Mouse (Mus musculus): ENCODE results near the gene Tecpr2. TPM values are rescaled to one million over a fixed set of nuclear protein-coding genes. Genes with fewer than 3 reads are reported as not detected.
"Not testable (repeated sequence)": the region's sequence is repeated elsewhere in the genome, so short reads cannot be mapped to it uniquely, and the experiment has no call there.

The Tecpr2 gene
- polyA plus RNA-seq, 1 experiment: 7.7 TPM

GRCm38 (mm10) chr12:110846191-110846765, 42.8 kb upstream of the Tecpr2 start:
- Histone ChIP-seq H3K4me3 (ENCODE audit: insufficient read depth, low read length) (peak overlapping the region; percentile 43), H3K4me1 (ENCODE audit: control insufficient read depth, insufficient read depth, low read length) (peaks cover 6% of the 10 kb centered on the region; the same call in 1 of the 2 replicates), H3K27ac (ENCODE audit: insufficient read depth, low read length) (no peak overlapping the region)
- TF ChIP-seq CTCF (IDR thresholded peaks at IDR 0.05; ENCODE audit: borderline replicate concordance, insufficient read depth, low read length): no peak

- TF ChIP-seq POLR2A (IDR thresholded peaks at IDR 0.05; ENCODE audit: low read depth, low read length) (peak; percentile 65), CTCF (IDR thresholded peaks at IDR 0.05; ENCODE audit: borderline replicate concordance, insufficient read depth, low read length) (no peak)
- peaks cover 7% of the 10 kb centered on the region; the same call in 1 of the 2 replicates for H3K4me1 ChIP-seq (ENCODE audit: control insufficient read depth, insufficient read depth, low read length)
- peak within 1 kb of the TSS; percentile 58 for H3K4me3 ChIP-seq (ENCODE audit: insufficient read depth, low read length)
- peak within 1 kb of the TSS; percentile 21 for H3K27ac ChIP-seq (ENCODE audit: insufficient read depth, low read length)
These were observed 38.8 kb upstream of the Tecpr2 start, which contains the start of gene Zfp839 for GRCm38 (mm10) chr12:110850010-110850928. Zfp839 (plus strand) TSS chr12:110850253.

- H3K27ac ChIP-seq (ENCODE audit: insufficient read depth, low read length): 0 out of 2 replicates have a peak overlapping the region, but pooled peaks have one; percentile 4
- H3K4me1 ChIP-seq (ENCODE audit: control insufficient read depth, insufficient read depth, low read length): peaks cover 7% of the 10 kb centered on the region; the same call in 1 of the 2 replicates
- H3K4me3 ChIP-seq (ENCODE audit: insufficient read depth, low read length): peak overlapping the region; percentile 58
- TF ChIP-seq CTCF (IDR thresholded peaks at IDR 0.05; ENCODE audit: borderline replicate concordance, insufficient read depth, low read length): no peak
- TF ChIP-seq POLR2A (IDR thresholded peaks at IDR 0.05; ENCODE audit: low read depth, low read length): no peak; the same call in 1 of the 2 replicates
These were observed 38.2 kb upstream of the Tecpr2 start for GRCm38 (mm10) chr12:110850929-110851256.

- no peak for TF ChIP-seq CTCF (IDR thresholded peaks at IDR 0.05; ENCODE audit: borderline replicate concordance, insufficient read depth, low read length)
- no peak for TF ChIP-seq POLR2A (IDR thresholded peaks at IDR 0.05; ENCODE audit: low read depth, low read length)
- Histone ChIP-seq H3K27ac (ENCODE audit: insufficient read depth, low read length) (no peak overlapping the region), H3K4me1 (ENCODE audit: control insufficient read depth, insufficient read depth, low read length) (0 out of 2 replicates have a peak, but pooled peaks cover 3% of the 10 kb centered on the region), H3K4me3 (ENCODE audit: insufficient read depth, low read length) (peak overlapping the region; percentile 58; the same call in 1 of the 2 replicates)
These were observed 37.6 kb upstream of the Tecpr2 start for GRCm38 (mm10) chr12:110851414-110851813.

GRCm38 (mm10) chr12:110851923-110852322, 37.1 kb upstream of the Tecpr2 start:
- no peak overlapping the region for H3K27ac ChIP-seq (ENCODE audit: insufficient read depth, low read length)
- H3K4me3 ChIP-seq (ENCODE audit: insufficient read depth, low read length): no peak overlapping the region
- H3K4me1 ChIP-seq (ENCODE audit: control insufficient read depth, insufficient read depth, low read length): 0 out of 2 replicates have a peak, but pooled peaks cover 3% of the 10 kb centered on the region
- TF ChIP-seq POLR2A (IDR thresholded peaks at IDR 0.05; ENCODE audit: low read depth, low read length) (no peak), CTCF (IDR thresholded peaks at IDR 0.05; ENCODE audit: borderline replicate concordance, insufficient read depth, low read length) (no peak)

GRCm38 (mm10) chr12:110854786-110855737, 34.0 kb upstream of the Tecpr2 start:
- TF ChIP-seq POLR2A (IDR thresholded peaks at IDR 0.05; ENCODE audit: low read depth, low read length) (no peak), CTCF (IDR thresholded peaks at IDR 0.05; ENCODE audit: borderline replicate concordance, insufficient read depth, low read length) (no peak)
- Histone ChIP-seq H3K4me1 (ENCODE audit: control insufficient read depth, insufficient read depth, low read length) (0 out of 2 replicates have a peak, but pooled peaks cover 3% of the 10 kb centered on the region), H3K4me3 (ENCODE audit: insufficient read depth, low read length) (no peak overlapping the region), H3K27ac (ENCODE audit: insufficient read depth, low read length) (no peak overlapping the region)

GRCm38 (mm10) chr12:110857196-110857595, 31.9 kb upstream of the Tecpr2 start:
- Histone ChIP-seq H3K27ac (ENCODE audit: insufficient read depth, low read length) (no peak overlapping the region), H3K4me1 (ENCODE audit: control insufficient read depth, insufficient read depth, low read length) (no peaks in the 10 kb centered on the region), H3K4me3 (ENCODE audit: insufficient read depth, low read length) (no peak overlapping the region)
- no peak for TF ChIP-seq POLR2A (IDR thresholded peaks at IDR 0.05; ENCODE audit: low read depth, low read length)
- TF ChIP-seq CTCF (IDR thresholded peaks at IDR 0.05; ENCODE audit: borderline replicate concordance, insufficient read depth, low read length): no peak

- H3K27ac ChIP-seq (ENCODE audit: insufficient read depth, low read length); H3K4me1 ChIP-seq (ENCODE audit: control insufficient read depth, insufficient read depth, low read length); H3K4me3 ChIP-seq (ENCODE audit: insufficient read depth, low read length): not testable (repeated sequence)
These were observed 30.4 kb upstream of the Tecpr2 start for GRCm38 (mm10) chr12:110858681-110859080.

- Histone ChIP-seq H3K27ac (ENCODE audit: insufficient read depth, low read length) (no peak overlapping the region), H3K4me3 (ENCODE audit: insufficient read depth, low read length) (no peak overlapping the region), H3K4me1 (ENCODE audit: control insufficient read depth, insufficient read depth, low read length) (no peaks in the 10 kb centered on the region)
- no peak for TF ChIP-seq POLR2A (IDR thresholded peaks at IDR 0.05; ENCODE audit: low read depth, low read length)
- no peak for TF ChIP-seq CTCF (IDR thresholded peaks at IDR 0.05; ENCODE audit: borderline replicate concordance, insufficient read depth, low read length)
These were observed 28.8 kb upstream of the Tecpr2 start for GRCm38 (mm10) chr12:110860293-110860692.

Data from embryonic fibroblast, embryonic 13.5 days (primary cell).